Mouse (Mus musculus): ENCODE results near the gene Ace3. TPM values are rescaled to one million over a fixed set of nuclear protein-coding genes. Genes with fewer than 3 reads are reported as not detected.

Ace3 gene
- 0.10 TPM in 1 of 2 replicates, not detected in the other for polyA plus RNA-seq (2015; fragmentation: Nextera tagmentation; extraction: Ambion mirVana)

DNA sequence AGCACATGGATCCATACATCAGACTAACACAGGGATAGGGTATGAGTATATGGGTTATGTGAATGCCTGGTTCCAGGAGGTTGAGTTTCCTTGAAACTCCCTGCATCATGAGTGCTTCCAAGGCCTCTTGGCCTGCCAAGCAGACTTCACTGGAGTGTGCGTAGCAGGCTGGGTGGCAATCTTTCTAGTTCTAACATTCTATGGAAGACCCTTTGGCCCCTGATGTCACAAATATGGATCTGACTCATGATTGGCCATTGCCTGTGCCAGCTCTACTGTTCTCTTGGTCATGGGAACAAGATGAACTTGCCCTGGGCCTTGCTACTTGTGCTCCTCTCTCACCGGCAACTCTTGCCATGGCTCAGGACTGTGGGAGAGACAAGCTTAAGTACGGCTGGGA lies at the start of gene Ace3:
Gene Ace3, plus strand, starts transcription at position 301 of the 400 bp plus-strand sequence.

DNA sequence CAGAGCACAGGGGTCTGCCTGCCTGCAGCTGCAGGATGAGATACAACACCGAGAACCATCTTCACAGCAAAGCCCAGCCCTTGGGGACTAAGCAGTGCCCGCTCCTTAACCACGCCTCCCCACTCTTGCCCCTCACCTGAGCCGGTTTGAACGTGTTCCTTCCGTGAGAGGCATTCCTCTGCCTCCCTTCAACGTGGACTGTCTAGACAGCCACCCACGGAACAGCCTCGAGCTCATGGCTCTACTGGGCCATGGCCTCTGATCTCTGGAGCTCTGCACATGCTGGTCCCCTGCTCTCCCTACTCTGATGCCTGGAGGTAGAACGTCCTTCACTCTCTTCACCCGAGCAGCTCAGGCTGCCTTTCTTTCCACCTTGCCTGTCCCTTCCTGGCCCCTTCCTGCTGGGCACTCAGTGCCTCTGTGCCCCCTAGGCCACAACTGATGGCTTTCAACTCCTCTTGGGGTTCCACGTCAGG lies 41.5 kb upstream of the Ace3 start, which contains the start of gene Cyb561:
Gene Cyb561, minus strand, starts transcription at position 426 of the 476 bp plus-strand sequence.

DNA sequence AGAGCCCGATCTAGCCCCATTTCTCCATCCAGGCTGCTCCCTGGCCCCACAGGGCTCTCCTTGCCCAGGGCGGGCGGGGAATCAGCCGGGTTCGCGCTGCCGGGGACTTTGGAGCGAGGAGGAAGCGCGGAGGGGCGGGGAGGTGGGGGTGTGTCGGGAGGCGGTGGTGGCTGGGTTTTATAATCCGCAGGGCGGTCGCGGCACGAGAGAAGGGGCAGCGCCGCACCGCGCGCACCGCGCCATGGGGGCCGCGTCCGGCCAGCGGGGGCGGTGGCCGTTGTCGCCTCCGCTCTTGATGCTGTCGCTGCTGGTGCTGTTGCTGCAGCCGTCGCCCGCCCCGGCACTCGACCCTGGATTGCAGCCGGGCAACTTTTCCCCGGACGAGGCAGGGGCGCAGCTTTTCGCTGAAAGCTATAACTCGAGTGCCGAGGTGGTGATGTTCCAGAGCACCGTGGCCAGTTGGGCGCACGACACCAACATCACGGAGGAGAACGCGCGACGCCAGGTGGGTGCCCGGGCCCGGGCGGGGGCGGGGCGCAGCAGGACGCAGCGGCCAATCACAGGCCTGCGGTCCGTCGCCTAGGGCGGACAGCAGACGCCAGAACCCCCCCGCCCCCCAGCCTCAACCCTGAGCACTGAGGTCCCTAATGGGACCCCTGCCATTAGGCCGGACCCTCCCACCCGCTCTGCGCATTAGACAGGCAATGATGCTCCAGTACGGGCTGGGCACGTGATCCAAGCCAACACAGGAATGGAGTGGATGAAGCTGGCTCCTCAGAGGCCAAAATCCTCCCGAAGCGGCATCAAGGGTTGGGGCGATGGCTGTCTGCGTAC lies 26.5 kb upstream of the Ace3 start, which contains the start of gene Ace:
Gene Ace, plus strand, starts transcription at position 205 of the 834 bp plus-strand sequence.

DNA sequence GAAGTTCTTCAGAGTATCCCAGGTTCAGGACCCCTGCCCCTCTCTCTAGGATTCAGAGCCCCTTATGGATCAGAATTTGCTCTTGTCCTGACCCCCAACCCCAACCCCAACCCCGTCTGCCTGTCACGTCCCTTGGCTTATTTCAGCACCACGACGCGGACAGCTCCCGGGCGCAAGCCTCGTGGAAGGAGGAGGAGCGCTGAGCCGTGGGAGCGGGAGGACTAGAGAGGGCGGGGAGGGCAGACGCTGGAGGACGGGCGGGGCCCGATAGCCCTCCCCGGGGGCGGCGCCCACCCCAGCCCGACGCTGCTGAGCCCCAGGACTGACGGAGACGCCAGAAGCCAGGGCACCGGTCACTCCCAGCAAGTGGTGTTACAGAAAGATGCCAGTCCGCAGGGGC lies 13.3 kb downstream of the Ace3 start, which contains the start of gene Kcnh6:
Gene Kcnh6, plus strand, starts transcription at position 304 of the 400 bp plus-strand sequence.

DNA sequence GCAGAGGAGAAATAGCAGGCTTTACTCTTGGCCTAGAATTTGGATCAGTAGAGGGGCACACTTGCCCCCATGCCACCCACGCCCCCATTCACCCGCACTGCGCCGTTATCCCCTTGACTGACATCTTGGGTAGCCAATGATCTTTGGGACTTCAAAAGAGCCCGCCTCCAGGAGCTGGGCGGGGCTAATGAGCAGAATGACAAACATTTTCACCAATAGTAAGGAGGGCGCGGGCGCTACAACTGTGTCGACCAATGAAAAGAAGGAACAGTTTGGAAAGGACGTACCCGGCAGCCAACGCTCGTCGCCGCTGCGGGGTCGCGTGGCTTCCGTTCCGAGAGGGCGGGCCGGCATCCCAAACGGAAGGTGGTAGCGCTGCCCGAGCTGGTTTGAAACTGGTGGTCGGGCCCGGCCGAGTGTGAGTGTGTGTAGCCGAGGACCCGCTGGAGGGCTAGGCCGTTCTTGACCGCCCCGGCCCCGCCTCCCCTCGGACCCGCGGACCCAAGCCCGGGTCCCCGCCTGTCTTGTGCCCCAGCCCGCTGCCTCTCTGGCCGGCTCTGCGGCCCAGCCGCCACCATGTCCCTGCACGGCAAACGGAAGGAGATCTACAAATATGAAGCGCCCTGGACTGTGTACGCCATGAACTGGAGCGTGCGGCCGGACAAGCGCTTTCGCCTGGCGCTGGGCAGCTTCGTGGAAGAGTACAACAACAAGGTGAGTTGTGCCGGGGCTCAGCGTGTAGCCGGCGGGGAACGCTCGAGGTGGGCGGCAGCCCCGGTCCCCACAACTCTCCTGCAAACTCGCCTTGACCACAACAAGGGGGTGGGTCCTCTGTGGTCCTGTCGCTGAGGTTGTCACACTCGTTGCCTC lies 42.3 kb downstream of the Ace3 start, which contains the start of gene Dcaf7:
Gene Dcaf7, plus strand, starts transcription at position 325 of the 870 bp plus-strand sequence.

Other genes starting within 250 kb of the Ace3 start
- gene Cyb561, start 41.3 kb upstream of the Ace3 start, polyA plus RNA-seq (2015; fragmentation: Nextera tagmentation; extraction: Ambion mirVana) = 33.6 and 35.0 TPM in 2 replicates
- gene Ace, start 26.7 kb upstream of the Ace3 start, polyA plus RNA-seq (2015; fragmentation: Nextera tagmentation; extraction: Ambion mirVana) = 7.6 and 8.0 TPM in 2 replicates
- 2.5 and 3.9 TPM in 2 replicates for gene Kcnh6, start 13.4 kb downstream of the Ace3 start, polyA plus RNA-seq (2015; fragmentation: Nextera tagmentation; extraction: Ambion mirVana)
- gene Dcaf7, start 42.2 kb downstream of the Ace3 start, polyA plus RNA-seq (2015; fragmentation: Nextera tagmentation; extraction: Ambion mirVana) = 117 and 140 TPM in 2 replicates
- 7.3 and 7.4 TPM in 2 replicates for gene Taco1, start 71.4 kb downstream of the Ace3 start, polyA plus RNA-seq (2015; fragmentation: Nextera tagmentation; extraction: Ambion mirVana)
- 11.0 and 12.1 TPM in 2 replicates for gene Map3k3, start 89.9 kb downstream of the Ace3 start, polyA plus RNA-seq (2015; fragmentation: Nextera tagmentation; extraction: Ambion mirVana)
- gene Gm10840, start 166.2 kb downstream of the Ace3 start, polyA plus RNA-seq (2015; fragmentation: Nextera tagmentation; extraction: Ambion mirVana) = not detected in 2 replicates
- gene Limd2, start 166.2 kb downstream of the Ace3 start, polyA plus RNA-seq (2015; fragmentation: Nextera tagmentation; extraction: Ambion mirVana) = 104 and 107 TPM in 2 replicates
- gene Strada, start 207.5 kb downstream of the Ace3 start, polyA plus RNA-seq (2015; fragmentation: Nextera tagmentation; extraction: Ambion mirVana) = 24.1 and 24.5 TPM in 2 replicates
- 73.1 and 80.1 TPM in 2 replicates for gene Ccdc47, start 221.7 kb downstream of the Ace3 start, polyA plus RNA-seq (2015; fragmentation: Nextera tagmentation; extraction: Ambion mirVana)
- 52.9 and 54.4 TPM in 2 replicates for gene Ddx42, start 222.3 kb downstream of the Ace3 start, polyA plus RNA-seq (2015; fragmentation: Nextera tagmentation; extraction: Ambion mirVana)